Mouse (Mus musculus): Measurements from ENCODE around the gene Cass4. TPM values are rescaled to one million over a fixed set of nuclear protein-coding genes. Genes with fewer than 3 reads are reported as not detected.

Cass4 gene
- polyA plus RNA-seq, 1 experiment from 2014 or later: 1.1 TPM

GRCm38 (mm10) chr2:172439843-172440639 lies 46.4 kb downstream of the Cass4 start, which contains the start of gene Rtf2:
Gene Rtf2, plus strand, starts transcription at chr2:172440556.
- Histone ChIP-seq H3K27ac (replicated peaks; ENCODE audit: low read depth, low read length) (peak within 1 kb of the TSS; percentile 57), H3K4me3 (ENCODE audit: low read depth, low read length) (peak within 1 kb of the TSS; percentile 83), H3K4me1 (ENCODE audit: control insufficient read depth, insufficient read depth, low read length) (peaks cover 12% of the 10 kb centered on the region), H3K9ac (ENCODE audit: low read depth, low read length) (peak within 1 kb of the TSS; percentile 76), H3K27me3 (replicated peaks; ENCODE audit: control insufficient read depth, insufficient read depth, low read length) (no peaks in the 10 kb centered on the region), H3K9me3 (ENCODE audit: control insufficient read depth, low read length) (no peaks in the 10 kb centered on the region), H3K4me2 (ENCODE audit: low read depth, low read length) (peak within 1 kb of the TSS; percentile 78), H3K36me3 (ENCODE audit: control insufficient read depth, insufficient read depth, low read length) (0 out of 2 replicates have a peak, but pooled peaks cover 2% of the 10 kb centered on the region)
- 2% methylated on average over 34 of the region's 35 CpGs for WGBS
- ATAC-seq (ENCODE audit: low read depth) (peak; percentile 96), DNase-seq (ENCODE audit: low spot score) (peak; percentile 99)

GRCm38 (mm10) chr2:172440640-172441005 lies 47.0 kb downstream of the Cass4 start:
- Histone ChIP-seq H3K36me3 (ENCODE audit: control insufficient read depth, insufficient read depth, low read length) (peaks cover 7% of the 10 kb centered on the region; the same call in 1 of the 2 replicates), H3K27ac (replicated peaks; ENCODE audit: low read depth, low read length) (peak overlapping the region; percentile 57; the same call in 1 of the 2 replicates), H3K4me1 (ENCODE audit: control insufficient read depth, insufficient read depth, low read length) (peaks cover 12% of the 10 kb centered on the region), H3K9me3 (ENCODE audit: control insufficient read depth, low read length) (no peaks in the 10 kb centered on the region), H3K4me2 (ENCODE audit: low read depth, low read length) (peak overlapping the region; percentile 78), H3K4me3 (ENCODE audit: low read depth, low read length) (peak overlapping the region; percentile 83), H3K9ac (ENCODE audit: low read depth, low read length) (peak overlapping the region; percentile 76), H3K27me3 (replicated peaks; ENCODE audit: control insufficient read depth, insufficient read depth, low read length) (no peaks in the 10 kb centered on the region)
- DNase-seq (ENCODE audit: low spot score) (no peak), ATAC-seq (ENCODE audit: low read depth) (peak; percentile 64)
- under 1% methylated on average over 21 of the region's 21 CpGs for WGBS

- H3K9ac ChIP-seq (ENCODE audit: low read depth, low read length): peak overlapping the region; percentile 76
- no peaks in the 10 kb centered on the region for H3K27me3 ChIP-seq (replicated peaks; ENCODE audit: control insufficient read depth, insufficient read depth, low read length)
- H3K36me3 ChIP-seq (ENCODE audit: control insufficient read depth, insufficient read depth, low read length): peaks cover 13% of the 10 kb centered on the region
- H3K4me3 ChIP-seq (ENCODE audit: low read depth, low read length): peak overlapping the region; percentile 83
- DNase-seq (ENCODE audit: low spot score) (no peak), ATAC-seq (ENCODE audit: low read depth) (no peak)
- H3K27ac ChIP-seq (replicated peaks; ENCODE audit: low read depth, low read length): no peak overlapping the region
- H3K9me3 ChIP-seq (ENCODE audit: control insufficient read depth, low read length): no peaks in the 10 kb centered on the region
- 31% methylated on average over 6 of the region's 6 CpGs for WGBS
- peaks cover 12% of the 10 kb centered on the region for H3K4me1 ChIP-seq (ENCODE audit: control insufficient read depth, insufficient read depth, low read length)
- peak overlapping the region; percentile 78 for H3K4me2 ChIP-seq (ENCODE audit: low read depth, low read length)
These were observed 47.6 kb downstream of the Cass4 start for GRCm38 (mm10) chr2:172441176-172441575.

GRCm38 (mm10) chr2:172445617-172446016 lies 52.0 kb downstream of the Cass4 start:
- Histone ChIP-seq H3K27ac (replicated peaks; ENCODE audit: low read depth, low read length) (no peak overlapping the region), H3K4me3 (ENCODE audit: low read depth, low read length) (no peak overlapping the region), H3K36me3 (ENCODE audit: control insufficient read depth, insufficient read depth, low read length) (peaks cover 57% of the 10 kb centered on the region), H3K27me3 (replicated peaks; ENCODE audit: control insufficient read depth, insufficient read depth, low read length) (no peaks in the 10 kb centered on the region), H3K4me2 (ENCODE audit: low read depth, low read length) (no peak overlapping the region), H3K9ac (ENCODE audit: low read depth, low read length) (no peak overlapping the region), H3K4me1 (ENCODE audit: control insufficient read depth, insufficient read depth, low read length) (peaks cover 12% of the 10 kb centered on the region), H3K9me3 (ENCODE audit: control insufficient read depth, low read length) (no peaks in the 10 kb centered on the region)
- WGBS: 92% methylated on average over 4 of the region's 4 CpGs
- ATAC-seq (ENCODE audit: low read depth) (no peak), DNase-seq (ENCODE audit: low spot score) (no peak)

GRCm38 (mm10) chr2:172447317-172447716 lies 53.7 kb downstream of the Cass4 start:
- ATAC-seq (ENCODE audit: low read depth) (no peak), DNase-seq (ENCODE audit: low spot score) (no peak)
- Histone ChIP-seq H3K9me3 (ENCODE audit: control insufficient read depth, low read length) (no peaks in the 10 kb centered on the region), H3K4me2 (ENCODE audit: low read depth, low read length) (no peak overlapping the region), H3K27ac (replicated peaks; ENCODE audit: low read depth, low read length) (no peak overlapping the region), H3K36me3 (ENCODE audit: control insufficient read depth, insufficient read depth, low read length) (peaks cover 74% of the 10 kb centered on the region), H3K27me3 (replicated peaks; ENCODE audit: control insufficient read depth, insufficient read depth, low read length) (no peaks in the 10 kb centered on the region), H3K4me1 (ENCODE audit: control insufficient read depth, insufficient read depth, low read length) (no peaks in the 10 kb centered on the region), H3K4me3 (ENCODE audit: low read depth, low read length) (no peak overlapping the region), H3K9ac (ENCODE audit: low read depth, low read length) (no peak overlapping the region)
- 85% methylated on average over 6 of the region's 6 CpGs for whole genome bisulfite sequencing

- no peak for DNase-seq (ENCODE audit: low spot score)
- Histone ChIP-seq H3K9ac (ENCODE audit: low read depth, low read length) (no peak overlapping the region), H3K4me1 (ENCODE audit: control insufficient read depth, insufficient read depth, low read length) (no peaks in the 10 kb centered on the region), H3K9me3 (ENCODE audit: control insufficient read depth, low read length) (no peaks in the 10 kb centered on the region), H3K4me2 (ENCODE audit: low read depth, low read length) (no peak overlapping the region), H3K36me3 (ENCODE audit: control insufficient read depth, insufficient read depth, low read length) (peaks cover 84% of the 10 kb centered on the region), H3K27ac (replicated peaks; ENCODE audit: low read depth, low read length) (no peak overlapping the region), H3K27me3 (replicated peaks; ENCODE audit: control insufficient read depth, insufficient read depth, low read length) (no peaks in the 10 kb centered on the region), H3K4me3 (ENCODE audit: low read depth, low read length) (no peak overlapping the region)
- WGBS: 88% methylated on average over 4 of the region's 4 CpGs
- no peak for ATAC-seq (ENCODE audit: low read depth)
These were observed 54.7 kb downstream of the Cass4 start for GRCm38 (mm10) chr2:172448329-172448728.

GRCm38 (mm10) chr2:172450640-172451039 lies 57.0 kb downstream of the Cass4 start:
- no peak overlapping the region for H3K27ac ChIP-seq (replicated peaks; ENCODE audit: low read depth, low read length)
- ATAC-seq (ENCODE audit: low read depth): no peak
- no peak overlapping the region for H3K9ac ChIP-seq (ENCODE audit: low read depth, low read length)
- no peaks in the 10 kb centered on the region for H3K9me3 ChIP-seq (ENCODE audit: control insufficient read depth, low read length)
- no peak for DNase-seq (ENCODE audit: low spot score)
- no peak overlapping the region for H3K4me3 ChIP-seq (ENCODE audit: low read depth, low read length)
- H3K27me3 ChIP-seq (replicated peaks; ENCODE audit: control insufficient read depth, insufficient read depth, low read length): no peaks in the 10 kb centered on the region
- peaks cover 88% of the 10 kb centered on the region for H3K36me3 ChIP-seq (ENCODE audit: control insufficient read depth, insufficient read depth, low read length)
- no peak overlapping the region for H3K4me2 ChIP-seq (ENCODE audit: low read depth, low read length)
- 77% methylated on average over 6 of the region's 6 CpGs for WGBS
- no peaks in the 10 kb centered on the region for H3K4me1 ChIP-seq (ENCODE audit: control insufficient read depth, insufficient read depth, low read length)

GRCm38 (mm10) chr2:172452031-172452430 lies 58.4 kb downstream of the Cass4 start:
- ATAC-seq (ENCODE audit: low read depth) (no peak), DNase-seq (ENCODE audit: low spot score) (no peak)
- H3K27ac ChIP-seq (replicated peaks; ENCODE audit: low read depth, low read length): no peak overlapping the region
- no peak overlapping the region for H3K9ac ChIP-seq (ENCODE audit: low read depth, low read length)
- WGBS: 92% methylated on average over 4 of the region's 4 CpGs
- no peaks in the 10 kb centered on the region for H3K27me3 ChIP-seq (replicated peaks; ENCODE audit: control insufficient read depth, insufficient read depth, low read length)
- peaks cover 81% of the 10 kb centered on the region for H3K36me3 ChIP-seq (ENCODE audit: control insufficient read depth, insufficient read depth, low read length)
- H3K9me3 ChIP-seq (ENCODE audit: control insufficient read depth, low read length): no peaks in the 10 kb centered on the region
- no peak overlapping the region for H3K4me2 ChIP-seq (ENCODE audit: low read depth, low read length)
- H3K4me3 ChIP-seq (ENCODE audit: low read depth, low read length): no peak overlapping the region
- H3K4me1 ChIP-seq (ENCODE audit: control insufficient read depth, insufficient read depth, low read length): no peaks in the 10 kb centered on the region

- H3K9me3 ChIP-seq (ENCODE audit: control insufficient read depth, low read length): no peaks in the 10 kb centered on the region
- H3K27me3 ChIP-seq (replicated peaks; ENCODE audit: control insufficient read depth, insufficient read depth, low read length): no peaks in the 10 kb centered on the region
- peaks cover 77% of the 10 kb centered on the region for H3K36me3 ChIP-seq (ENCODE audit: control insufficient read depth, insufficient read depth, low read length)
- H3K4me1 ChIP-seq (ENCODE audit: control insufficient read depth, insufficient read depth, low read length): no peaks in the 10 kb centered on the region
- 95% methylated on average over 10 of the region's 10 CpGs for WGBS
- ATAC-seq (ENCODE audit: low read depth): no peak
- no peak overlapping the region for H3K9ac ChIP-seq (ENCODE audit: low read depth, low read length)
- no peak for DNase-seq (ENCODE audit: low spot score)
- H3K27ac ChIP-seq (replicated peaks; ENCODE audit: low read depth, low read length): no peak overlapping the region
- H3K4me3 ChIP-seq (ENCODE audit: low read depth, low read length): no peak overlapping the region
- H3K4me2 ChIP-seq (ENCODE audit: low read depth, low read length): no peak overlapping the region
These were observed 58.9 kb downstream of the Cass4 start for GRCm38 (mm10) chr2:172452458-172452857.

Data from embryonic facial prominence, embryonic 14.5 days (tissue).